Mouse (Mus musculus): ENCODE results near the gene D16Ertd472e.

DNA sequence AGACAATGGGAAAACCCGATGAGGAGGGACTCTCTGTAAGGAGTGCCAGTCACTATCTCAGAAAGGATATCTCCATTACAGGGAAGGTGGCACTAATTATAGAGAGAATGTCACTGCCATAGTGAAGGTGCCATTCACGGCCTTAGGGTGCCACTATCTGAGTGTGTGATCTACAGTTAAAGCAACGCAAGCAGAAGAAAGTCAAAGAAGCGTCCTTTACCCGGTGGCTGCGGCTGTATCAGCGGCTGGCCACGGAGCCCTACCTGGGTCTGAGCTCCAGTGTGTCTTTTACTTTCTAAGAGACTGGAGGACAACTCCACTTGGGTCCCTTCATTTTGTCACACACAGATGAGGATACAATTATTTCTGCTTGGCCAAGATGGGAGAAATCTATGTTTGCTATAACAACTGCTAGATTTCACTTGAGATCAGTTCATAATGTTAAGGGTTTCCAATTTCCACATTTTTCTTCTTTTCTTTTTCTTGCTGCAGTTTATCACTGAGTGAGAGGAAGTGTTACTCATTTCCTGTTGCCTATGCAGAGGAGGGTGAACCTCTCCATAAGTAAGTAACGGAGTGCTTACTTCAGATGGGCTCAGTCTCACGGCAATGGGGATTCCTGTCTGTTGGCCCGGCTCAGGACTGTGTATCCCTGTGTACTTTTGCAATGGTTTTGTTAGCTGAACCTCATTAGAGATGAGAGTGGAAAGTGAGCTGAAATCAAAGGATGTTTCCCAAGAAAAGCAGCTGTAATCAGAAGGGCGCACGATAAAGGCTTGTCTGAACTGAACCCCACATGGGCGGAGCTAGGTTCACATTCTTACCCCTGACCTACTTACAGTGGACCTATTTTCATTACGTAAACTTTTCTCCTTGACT, 13.2 kb downstream of the D16Ertd472e start:
- TF ChIP-seq CTCF (IDR thresholded peaks at IDR 0.05; ENCODE audit: low read depth) (no peak), EP300 (optimal IDR thresholded peaks at IDR 0.05) (no peak)

Data from stomach, postnatal 0 days (tissue).